Mouse (Mus musculus) midbrain, embryonic 12.5 days (tissue): ENCODE data around the gene Ntn4. TPM values are rescaled to one million over a fixed set of nuclear protein-coding genes. Genes with fewer than 3 reads are reported as not detected.

Experiments used
- ATAC-seq: fragments of 200-750 bp; cut with Nextera tagmentation; 2 replicates; pipeline ENCODE4 v1.8.0; 2017; ENCODE audit warnings: low read depth, moderate TSS enrichment, moderate library complexity; ENCODE audit not compliant: low FRiP score
- H3K27ac ChIP-seq: fragments of 300-500 bp; sonication (generic); replicated peaks from 2 replicates; pipeline ENCODE4 v1.5.1; 2016; ENCODE audit warnings: mild to moderate bottlenecking
- H3K27me3 ChIP-seq: fragments of 300-500 bp; sonication (generic); 2 replicates; pipeline ENCODE4 v1.6.1; 2016; ENCODE audit warnings: mild to moderate bottlenecking
- H3K36me3 ChIP-seq: fragments of 300-500 bp; sonication (generic); 2 replicates; pipeline ENCODE4 v1.6.1; 2016
- H3K4me1 ChIP-seq: fragments of 300-500 bp; sonication (generic); 2 replicates; pipeline ENCODE4 v1.6.1; 2016
- H3K4me2 ChIP-seq: fragments of 300-500 bp; sonication (generic); replicated peaks from 2 replicates; pipeline ENCODE4 v1.6.1; 2016; ENCODE audit warnings: mild to moderate bottlenecking, moderate library complexity
- H3K4me3 ChIP-seq: fragments of 300-500 bp; sonication (generic); 2 replicates; pipeline ENCODE4 v1.5.1; 2016; ENCODE audit warnings: mild to moderate bottlenecking
- H3K9ac ChIP-seq: fragments of 300-500 bp; sonication (generic); replicated peaks from 2 replicates; pipeline ENCODE4 v1.6.1; 2016; ENCODE audit warnings: mild to moderate bottlenecking, moderate library complexity
- H3K9me3 ChIP-seq: fragments of 300-500 bp; sonication (generic); 2 replicates; pipeline ENCODE4 v1.6.1; 2016; ENCODE audit warnings: mild to moderate bottlenecking
- WGBS: fragments of 180-500 bp; shearing (Covaris S2); methylation state at CpG from one replicate; pipeline ENCODE4 v1.1.7; 2016; 5-methylcytosine and 5-hydroxymethylcytosine counted together
- polyA plus RNA-seq: library from polyadenylated mRNA; unstranded; fragments of >200 nt; fragmentation: Nextera tagmentation; extraction: Ambion mirVana; gene quantifications from 2 replicates; pipeline ENCODE4 v1.2.1, GENCODE M21; 2016

Gene Ntn4
- polyA plus RNA-seq, 1 experiment from 2014 or later, result 3.3 TPM

- H3K27me3 ChIP-seq, result no peaks in the 10 kb centered on the region
- no peak overlapping the region for H3K4me2 ChIP-seq
- no peak for ATAC-seq
- H3K36me3 ChIP-seq, result no peaks in the 10 kb centered on the region
- WGBS, result 49% methylated on average over 11 of the region's 11 CpGs
- no peak overlapping the region for H3K27ac ChIP-seq
- H3K4me1 ChIP-seq, result peaks cover 6% of the 10 kb centered on the region; the same call in 1 of the 2 replicates
- no peaks in the 10 kb centered on the region for H3K9me3 ChIP-seq
- no peak overlapping the region for H3K4me3 ChIP-seq
- no peak overlapping the region for H3K9ac ChIP-seq
Measured at GRCm38 (mm10) chr10:93691344-93691743, 50.9 kb downstream of the Ntn4 start.

- Histone ChIP-seq H3K27me3 (no peaks in the 10 kb centered on the region), H3K4me2 (0 out of 2 replicates have a peak overlapping the region, but pooled peaks have one; percentile 0), H3K9ac (no peak overlapping the region), H3K4me3 (no peak overlapping the region), H3K9me3 (no peaks in the 10 kb centered on the region), H3K27ac (no peak overlapping the region), H3K36me3 (no peaks in the 10 kb centered on the region), H3K4me1 (peaks cover 16% of the 10 kb centered on the region)
- WGBS, result 50% methylated on average over 21 of the region's 21 CpGs
- ATAC-seq, result peak; percentile 56
Measured at GRCm38 (mm10) chr10:93695043-93695791, 54.7 kb downstream of the Ntn4 start.

GRCm38 (mm10) chr10:93696001-93696400, 55.5 kb downstream of the Ntn4 start:
- Histone ChIP-seq H3K4me2 (no peak overlapping the region), H3K9ac (no peak overlapping the region), H3K36me3 (no peaks in the 10 kb centered on the region), H3K27ac (no peak overlapping the region), H3K4me1 (peaks cover 23% of the 10 kb centered on the region), H3K4me3 (no peak overlapping the region), H3K27me3 (no peaks in the 10 kb centered on the region), H3K9me3 (no peaks in the 10 kb centered on the region)
- no peak for ATAC-seq
- WGBS, result 90% methylated on average over 4 of the region's 4 CpGs

GRCm38 (mm10) chr10:93697866-93698483, 57.5 kb downstream of the Ntn4 start:
- Histone ChIP-seq H3K4me3 (no peak overlapping the region), H3K9me3 (no peaks in the 10 kb centered on the region), H3K27ac (no peak overlapping the region), H3K4me1 (peaks cover 24% of the 10 kb centered on the region), H3K4me2 (no peak overlapping the region), H3K9ac (no peak overlapping the region), H3K36me3 (no peaks in the 10 kb centered on the region), H3K27me3 (no peaks in the 10 kb centered on the region)
- no peak for ATAC-seq
- 90% methylated on average over 10 of the region's 10 CpGs for WGBS

GRCm38 (mm10) chr10:93699689-93700478, 59.4 kb downstream of the Ntn4 start:
- Histone ChIP-seq H3K9ac (no peak overlapping the region), H3K4me2 (peak overlapping the region; percentile 29; the same call in 1 of the 2 replicates), H3K36me3 (no peaks in the 10 kb centered on the region), H3K4me1 (peaks cover 24% of the 10 kb centered on the region), H3K9me3 (no peaks in the 10 kb centered on the region), H3K27me3 (no peaks in the 10 kb centered on the region), H3K4me3 (no peak overlapping the region), H3K27ac (no peak overlapping the region)
- 72% methylated on average over 10 of the region's 10 CpGs for WGBS
- ATAC-seq, result no peak

GRCm38 (mm10) chr10:93700589-93701363, 60.3 kb downstream of the Ntn4 start:
- peak overlapping the region; percentile 29 for H3K4me2 ChIP-seq
- no peak overlapping the region for H3K27ac ChIP-seq
- WGBS, result 57% methylated on average over 21 of the region's 21 CpGs

DNA sequence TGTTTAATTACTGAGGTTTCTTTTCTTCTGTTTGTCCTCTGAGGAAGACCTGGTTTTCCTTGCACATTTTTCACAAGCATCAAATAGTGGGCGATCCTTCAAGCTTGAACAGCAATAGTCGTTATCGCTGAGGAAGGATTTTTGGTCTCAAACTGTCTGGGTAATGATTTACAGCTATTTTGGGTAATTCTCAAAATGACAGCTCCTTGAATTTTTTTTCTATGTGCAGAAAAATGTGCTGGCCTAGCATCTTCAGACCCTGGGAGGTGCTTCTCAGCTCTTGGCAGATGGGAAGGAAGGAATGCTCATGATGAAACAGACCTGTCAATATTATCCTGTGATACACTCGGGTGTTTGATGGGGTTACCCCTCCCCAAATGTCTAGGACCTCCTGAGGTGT, 63.5 kb downstream of the Ntn4 start:
- peaks cover 21% of the 10 kb centered on the region for H3K4me1 ChIP-seq
- H3K4me3 ChIP-seq, result no peak overlapping the region
- no peak overlapping the region for H3K27ac ChIP-seq
- no peak overlapping the region for H3K9ac ChIP-seq
- H3K9me3 ChIP-seq, result no peaks in the 10 kb centered on the region
- 94% methylated on average over 4 of the region's 4 CpGs for WGBS
- no peak for ATAC-seq
- H3K4me2 ChIP-seq, result no peak overlapping the region
- peaks cover 17% of the 10 kb centered on the region for H3K36me3 ChIP-seq
- no peaks in the 10 kb centered on the region for H3K27me3 ChIP-seq

More at GRCm38 (mm10) chr10:93700589-93701363, 60.3 kb downstream of the Ntn4 start:
- no peak overlapping the region for H3K9ac ChIP-seq
- no peak for ATAC-seq
- no peak overlapping the region for H3K4me3 ChIP-seq
- no peaks in the 10 kb centered on the region for H3K27me3 ChIP-seq
- H3K36me3 ChIP-seq, result 0 out of 2 replicates have a peak, but pooled peaks cover 6% of the 10 kb centered on the region
- peaks cover 21% of the 10 kb centered on the region for H3K4me1 ChIP-seq
- no peaks in the 10 kb centered on the region for H3K9me3 ChIP-seq

- H3K9ac ChIP-seq, result no peak overlapping the region
- H3K4me3 ChIP-seq, result no peak overlapping the region
- no peaks in the 10 kb centered on the region for H3K4me1 ChIP-seq
- no peak for ATAC-seq
- H3K27me3 ChIP-seq, result no peaks in the 10 kb centered on the region
- peaks cover 50% of the 10 kb centered on the region for H3K36me3 ChIP-seq
- 58% methylated on average over 21 of the region's 21 CpGs for WGBS
- H3K9me3 ChIP-seq, result no peaks in the 10 kb centered on the region
- no peak overlapping the region for H3K27ac ChIP-seq
- H3K4me2 ChIP-seq, result no peak overlapping the region
Measured at GRCm38 (mm10) chr10:93707149-93708075, 66.9 kb downstream of the Ntn4 start.

DNA sequence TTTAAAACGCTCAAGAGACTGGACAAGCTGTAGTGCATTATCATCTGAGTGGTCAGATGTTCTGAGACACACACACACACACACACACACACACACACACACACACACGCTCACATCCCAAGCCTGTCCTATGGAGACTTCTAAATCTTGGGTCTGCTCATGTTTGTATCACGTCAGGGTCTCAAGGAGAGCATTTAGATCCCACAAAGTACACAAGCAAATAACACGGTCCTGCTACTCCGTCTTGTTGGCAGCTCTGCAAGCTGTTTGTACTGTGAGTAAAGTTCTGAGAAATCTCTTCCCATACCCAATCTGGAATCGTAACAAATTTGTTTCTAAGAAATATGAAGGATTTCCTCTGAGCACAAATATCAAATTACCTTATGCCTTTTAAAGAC, 67.6 kb downstream of the Ntn4 start:
- Histone ChIP-seq H3K9ac (no peak overlapping the region), H3K4me2 (no peak overlapping the region), H3K4me3 (no peak overlapping the region), H3K27me3 (no peaks in the 10 kb centered on the region), H3K9me3 (no peaks in the 10 kb centered on the region), H3K36me3 (peaks cover 55% of the 10 kb centered on the region), H3K27ac (no peak overlapping the region), H3K4me1 (no peaks in the 10 kb centered on the region)
- WGBS, result 85% methylated on average over 6 of the region's 6 CpGs
- no peak for ATAC-seq

DNA sequence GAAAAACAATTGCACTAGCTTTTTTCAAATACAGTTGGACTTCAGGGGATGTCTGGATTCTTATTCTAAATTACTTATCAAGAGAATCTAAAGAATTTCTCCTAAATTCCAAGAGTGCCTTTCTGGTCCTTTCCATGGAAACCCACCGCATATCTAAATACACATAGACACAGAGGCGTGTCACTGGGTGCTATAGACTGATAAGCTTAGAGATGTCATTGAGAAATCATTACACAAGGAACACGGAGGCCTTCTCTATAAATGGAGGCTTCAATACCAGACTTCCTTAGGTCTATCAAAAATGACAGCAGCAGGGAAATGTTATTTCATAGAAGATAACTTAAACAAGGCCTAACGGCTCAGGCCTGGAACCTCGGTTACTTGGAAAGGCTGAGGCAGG, 68.0 kb downstream of the Ntn4 start:
- no peak overlapping the region for H3K9ac ChIP-seq
- 91% methylated on average over 5 of the region's 5 CpGs for WGBS
- no peak overlapping the region for H3K4me2 ChIP-seq

GRCm38 (mm10) chr10:93709536-93709935, 69.1 kb downstream of the Ntn4 start:
- Histone ChIP-seq H3K4me1 (no peaks in the 10 kb centered on the region), H3K4me3 (no peak overlapping the region), H3K9me3 (no peaks in the 10 kb centered on the region), H3K27me3 (no peaks in the 10 kb centered on the region), H3K9ac (no peak overlapping the region), H3K4me2 (no peak overlapping the region), H3K36me3 (peaks cover 65% of the 10 kb centered on the region), H3K27ac (no peak overlapping the region)
- WGBS, result 89% methylated on average over 8 of the region's 8 CpGs
- no peak for ATAC-seq

More for the DNA sequence above, 68.0 kb downstream of the Ntn4 start:
- Histone ChIP-seq H3K36me3 (peaks cover 57% of the 10 kb centered on the region), H3K4me3 (no peak overlapping the region), H3K27ac (no peak overlapping the region), H3K27me3 (no peaks in the 10 kb centered on the region), H3K9me3 (no peaks in the 10 kb centered on the region), H3K4me1 (no peaks in the 10 kb centered on the region)
- no peak for ATAC-seq
